Mouse (Mus musculus): ENCODE data around the gene Ccser1. TPM values are rescaled to one million over a fixed set of nuclear protein-coding genes. Genes with fewer than 3 reads are reported as not detected.
"Not testable (repeated sequence)": the region's sequence is repeated elsewhere in the genome, so short reads cannot be mapped to it uniquely, and the experiment has no call there.

Gene Ccser1
- total RNA-seq, 2 experiments from 2014 or later, result 0.78 to 0.84 TPM

- DNase-seq (ENCODE audit: low spot score), result no peak
Observed at GRCm38 (mm10) chr6:62014374-62014773, 834.2 kb downstream of the Ccser1 start.

GRCm38 (mm10) chr6:62044454-62044853 lies 864.3 kb downstream of the Ccser1 start:
- no peak for DNase-seq (ENCODE audit: low spot score)

GRCm38 (mm10) chr6:62045042-62045441 lies 864.9 kb downstream of the Ccser1 start:
- DNase-seq (ENCODE audit: low spot score), result not testable (repeated sequence)

GRCm38 (mm10) chr6:62055276-62055675 lies 875.2 kb downstream of the Ccser1 start:
- no peak for DNase-seq (ENCODE audit: low spot score)

GRCm38 (mm10) chr6:62066363-62067023 lies 886.4 kb downstream of the Ccser1 start:
- DNase-seq (ENCODE audit: low spot score), result no peak

GRCm38 (mm10) chr6:62067024-62067380 lies 886.9 kb downstream of the Ccser1 start:
- DNase-seq (ENCODE audit: low spot score), result no peak

GRCm38 (mm10) chr6:62105464-62105863 lies 925.3 kb downstream of the Ccser1 start:
- DNase-seq (ENCODE audit: low spot score), result no peak

- DNase-seq (ENCODE audit: low spot score), result no peak
Observed at GRCm38 (mm10) chr6:62132531-62132930, 952.4 kb downstream of the Ccser1 start.

- no peak for DNase-seq (ENCODE audit: low spot score)
Observed at GRCm38 (mm10) chr6:62160320-62160719, 980.2 kb downstream of the Ccser1 start.

- DNase-seq (ENCODE audit: low spot score), result no peak
Observed at GRCm38 (mm10) chr6:62162596-62162995, 982.5 kb downstream of the Ccser1 start.

GRCm38 (mm10) chr6:62163826-62164225 lies 983.7 kb downstream of the Ccser1 start:
- no peak for DNase-seq (ENCODE audit: low spot score)

- no peak for DNase-seq (ENCODE audit: low spot score)
Observed at GRCm38 (mm10) chr6:62196496-62197188, 1016.5 kb downstream of the Ccser1 start.

- DNase-seq (ENCODE audit: low spot score), result no peak
Observed at GRCm38 (mm10) chr6:62198768-62199167, 1018.6 kb downstream of the Ccser1 start.

GRCm38 (mm10) chr6:62205013-62205412 lies 1024.9 kb downstream of the Ccser1 start:
- no peak for DNase-seq (ENCODE audit: low spot score)

- no peak for DNase-seq (ENCODE audit: low spot score)
Observed at GRCm38 (mm10) chr6:62221856-62222255, 1041.7 kb downstream of the Ccser1 start.

GRCm38 (mm10) chr6:62263899-62264298 lies 1083.8 kb downstream of the Ccser1 start:
- DNase-seq (ENCODE audit: low spot score), result no peak

GRCm38 (mm10) chr6:62264525-62264924 lies 1084.4 kb downstream of the Ccser1 start:
- no peak for DNase-seq (ENCODE audit: low spot score)

GRCm38 (mm10) chr6:62281256-62281655 lies 1101.1 kb downstream of the Ccser1 start:
- no peak for DNase-seq (ENCODE audit: low spot score)

- no peak for DNase-seq (ENCODE audit: low spot score)
Observed at GRCm38 (mm10) chr6:62301576-62302312, 1121.6 kb downstream of the Ccser1 start.

- DNase-seq (ENCODE audit: low spot score), result no peak
Observed at GRCm38 (mm10) chr6:62318627-62319026, 1138.5 kb downstream of the Ccser1 start.

- DNase-seq (ENCODE audit: low spot score), result no peak
Observed at GRCm38 (mm10) chr6:62340319-62340718, 1160.2 kb downstream of the Ccser1 start.

GRCm38 (mm10) chr6:62367802-62368201 lies 1187.7 kb downstream of the Ccser1 start:
- DNase-seq (ENCODE audit: low spot score), result no peak

Data from gastrocnemius, adult 18-20 months (tissue).